Mouse (Mus musculus) embryonic facial prominence, embryonic 11.5 days (tissue): Measurements from ENCODE around the gene Armcx4. TPM values are rescaled to one million over a fixed set of nuclear protein-coding genes. Genes with fewer than 3 reads are reported as not detected.
A peak's percentile ranks its signal among the peaks of the same experiment; 100 is the strongest.
"Not testable (repeated sequence)": the region's sequence is repeated elsewhere in the genome, so short reads cannot be mapped to it uniquely, and the experiment has no call there.

Experiments
- ATAC-seq: fragments of 200-750 bp; cut with Nextera tagmentation; replicated peaks from 2 replicates; pipeline ENCODE4 v1.8.0; 2017; ENCODE audit warnings: low read depth; ENCODE audit not compliant: insufficient number of reproducible peaks, low FRiP score, low TSS enrichment
- DNase-seq: peaks from one replicate; pipeline ENCODE4 v3.0.0-alpha.2; 2015; ENCODE audit warnings: low spot score
- H3K27ac ChIP-seq: fragments of 300-500 bp; sonication (generic); replicated peaks from 2 replicates; pipeline ENCODE4 v1.5.1; 2014; ENCODE audit warnings: mild to moderate bottlenecking, low read depth, low read length, control low read depth
- H3K27me3 ChIP-seq: fragments of 300-500 bp; sonication (generic); 2 replicates; pipeline ENCODE4 v1.6.1; 2014; ENCODE audit warnings: mild to moderate bottlenecking, low read length, moderate library complexity, mixed read lengths; ENCODE audit not compliant: control insufficient read depth, insufficient read depth
- H3K36me3 ChIP-seq: fragments of 300-500 bp; sonication (generic); replicated peaks from 2 replicates; pipeline ENCODE4 v1.6.1; 2014; ENCODE audit warnings: low read depth, mild to moderate bottlenecking, low read length, moderate library complexity, mixed read lengths; ENCODE audit not compliant: control insufficient read depth, insufficient read depth
- H3K4me1 ChIP-seq: fragments of 300-500 bp; sonication (generic); 2 replicates; pipeline ENCODE4 v1.6.1; 2014; ENCODE audit warnings: low read length, mixed read lengths; ENCODE audit not compliant: control insufficient read depth, insufficient read depth
- H3K4me2 ChIP-seq: fragments of 300-500 bp; sonication (generic); 2 replicates; pipeline ENCODE4 v1.6.1; 2014; ENCODE audit warnings: low read depth, mild to moderate bottlenecking, control low read depth, low read length, moderate library complexity
- H3K4me3 ChIP-seq: fragments of 300-500 bp; sonication (generic); 2 replicates; pipeline ENCODE4 v1.5.1; 2014; ENCODE audit warnings: low read depth, low read length, control low read depth
- H3K9ac ChIP-seq: fragments of 300-500 bp; sonication (generic); replicated peaks from 2 replicates; pipeline ENCODE4 v1.6.1; 2014; ENCODE audit warnings: mild to moderate bottlenecking, control low read depth, low read length
- H3K9me3 ChIP-seq: fragments of 300-500 bp; sonication (generic); replicated peaks from 2 replicates; pipeline ENCODE4 v1.6.1; 2016; ENCODE audit warnings: mild to moderate bottlenecking, low read length, inconsistent platforms, mixed read lengths; ENCODE audit not compliant: control insufficient read depth
- WGBS: fragments of 180-500 bp; shearing (Covaris S2); extraction: QIAGEN DNeasy Blood & Tissue Kit; methylation state at CpG from one replicate; pipeline ENCODE4 v1.1.7; 2014; 5-methylcytosine and 5-hydroxymethylcytosine counted together
- polyA plus RNA-seq: library from polyadenylated mRNA; unstranded; fragments of >200 nt; fragmentation: Nextera tagmentation; extraction: Ambion mirVana; gene quantifications from 2 replicates; pipeline ENCODE4 v1.2.1, GENCODE M21; 2014

Armcx4 gene
- polyA plus RNA-seq, 1 experiment from 2014 or later, result 7.5 TPM

DNA sequence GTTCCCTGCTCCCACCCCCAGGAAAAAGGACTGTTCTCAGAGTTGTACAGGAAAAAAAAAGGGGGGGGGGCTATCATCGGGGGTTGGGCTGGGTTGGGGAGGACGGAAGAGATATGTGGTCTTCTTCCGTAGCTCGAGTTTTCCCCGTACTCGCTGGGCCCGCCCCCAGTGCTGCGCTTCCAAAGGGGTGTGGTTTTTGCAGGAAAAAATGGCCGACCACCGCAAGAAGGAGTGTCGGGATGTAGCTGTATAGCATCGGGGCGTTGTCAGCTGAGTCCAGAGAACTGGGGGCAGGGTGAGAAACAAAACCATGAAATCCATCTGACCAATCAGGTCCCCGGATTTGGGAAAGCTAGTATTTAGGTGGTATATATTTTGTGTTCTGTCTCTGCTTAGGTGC is 32.2 kb downstream of the Armcx4 start:
- peak overlapping the region; percentile 73 for H3K9ac ChIP-seq
- H3K4me3 ChIP-seq, result peak overlapping the region; percentile 48
- H3K4me1 ChIP-seq, result no peaks in the 10 kb centered on the region
- 0 out of 2 replicates have a peak, but pooled peaks cover 3% of the 10 kb centered on the region for H3K27me3 ChIP-seq
- peak overlapping the region; percentile 42 for H3K4me2 ChIP-seq
- WGBS, result 33% methylated on average over 14 of the region's 14 CpGs
- DNase-seq, result peak; percentile 65
- peak; percentile 83 for ATAC-seq
- no peaks in the 10 kb centered on the region for H3K9me3 ChIP-seq
- H3K36me3 ChIP-seq, result no peaks in the 10 kb centered on the region
- no peak overlapping the region for H3K27ac ChIP-seq

GRCm38 (mm10) chrX:134723762-134724161 is 37.4 kb downstream of the Armcx4 start:
- H3K4me2 ChIP-seq, DNase-seq, H3K27ac ChIP-seq, ATAC-seq, H3K36me3 ChIP-seq, H3K4me3 ChIP-seq, H3K9ac ChIP-seq, H3K4me1 ChIP-seq, H3K9me3 ChIP-seq, H3K27me3 ChIP-seq: not testable (repeated sequence)
- 20% methylated on average over 1 of the region's 2 CpGs for WGBS

DNA sequence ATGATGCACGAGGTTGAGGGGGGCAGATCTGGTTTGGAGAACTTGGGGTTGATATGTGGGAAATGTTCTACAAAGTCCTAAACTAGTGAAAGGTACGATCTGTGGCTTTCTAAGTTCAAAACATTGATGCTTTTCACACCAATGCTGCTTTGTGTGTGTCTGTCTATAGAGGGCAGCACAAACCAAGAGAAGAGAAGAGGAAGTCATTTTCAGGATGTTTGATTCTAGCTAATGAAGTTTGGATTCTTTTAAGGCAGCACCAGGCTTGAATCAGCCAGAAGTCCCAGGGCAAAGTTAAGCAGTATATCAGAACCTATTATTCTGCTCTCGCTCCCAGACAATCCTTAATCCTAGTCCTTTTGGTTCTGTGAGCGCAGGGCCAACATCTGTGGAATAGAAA is 43.5 kb downstream of the Armcx4 start:
- ATAC-seq (no peak), DNase-seq (peak; percentile 50)
- no peaks in the 10 kb centered on the region for H3K36me3 ChIP-seq
- H3K27me3 ChIP-seq, result no peaks in the 10 kb centered on the region
- no peak overlapping the region for H3K27ac ChIP-seq
- H3K4me3 ChIP-seq, result no peak overlapping the region
- H3K4me2 ChIP-seq, result no peak overlapping the region
- no peaks in the 10 kb centered on the region for H3K4me1 ChIP-seq
- 47% methylated on average over 4 of the region's 4 CpGs for WGBS
- no peaks in the 10 kb centered on the region for H3K9me3 ChIP-seq
- H3K9ac ChIP-seq, result no peak overlapping the region

GRCm38 (mm10) chrX:134737796-134738195 is 51.5 kb downstream of the Armcx4 start:
- DNase-seq (no peak), ATAC-seq (no peak)
- H3K27me3 ChIP-seq, result no peaks in the 10 kb centered on the region
- H3K36me3 ChIP-seq, result no peaks in the 10 kb centered on the region
- no peaks in the 10 kb centered on the region for H3K9me3 ChIP-seq
- H3K4me1 ChIP-seq, result no peaks in the 10 kb centered on the region
- H3K9ac ChIP-seq, result no peak overlapping the region
- H3K4me2 ChIP-seq, result no peak overlapping the region
- no peak overlapping the region for H3K27ac ChIP-seq
- 92% methylated on average over 1 of the region's 1 CpGs for WGBS
- no peak overlapping the region for H3K4me3 ChIP-seq

GRCm38 (mm10) chrX:134739160-134739559 is 52.8 kb downstream of the Armcx4 start:
- 54% methylated on average over 4 of the region's 4 CpGs for whole genome bisulfite sequencing
- H3K36me3 ChIP-seq, result no peaks in the 10 kb centered on the region
- H3K4me1 ChIP-seq, result no peaks in the 10 kb centered on the region
- no peaks in the 10 kb centered on the region for H3K27me3 ChIP-seq
- DNase-seq, result no peak
- H3K9me3 ChIP-seq, result no peaks in the 10 kb centered on the region
- H3K27ac ChIP-seq, result no peak overlapping the region
- no peak overlapping the region for H3K4me3 ChIP-seq
- H3K4me2 ChIP-seq, result no peak overlapping the region
- ATAC-seq, result no peak
- no peak overlapping the region for H3K9ac ChIP-seq

GRCm38 (mm10) chrX:134741862-134742261 is 55.5 kb downstream of the Armcx4 start:
- WGBS, result 68% methylated on average over 5 of the region's 5 CpGs

More at GRCm38 (mm10) chrX:134741862-134742261, 55.5 kb downstream of the Armcx4 start:
- ATAC-seq, result no peak
- Histone ChIP-seq H3K9ac (no peak overlapping the region), H3K9me3 (no peaks in the 10 kb centered on the region), H3K4me1 (no peaks in the 10 kb centered on the region), H3K4me2 (no peak overlapping the region), H3K27ac (no peak overlapping the region), H3K4me3 (no peak overlapping the region), H3K27me3 (no peaks in the 10 kb centered on the region), H3K36me3 (no peaks in the 10 kb centered on the region)
- no peak for DNase-seq

Other genes starting within 250 kb of the Armcx4 start
- gene Taf7l, start 210.0 kb upstream of the Armcx4 start, polyA plus RNA-seq, result not detected in 2 replicates
- 91.8 and 92.4 TPM in 2 replicates for gene Timm8a1, start 144.7 kb upstream of the Armcx4 start, polyA plus RNA-seq
- gene Btk, start 102.9 kb upstream of the Armcx4 start, polyA plus RNA-seq, result 0.81 and 1.4 TPM in 2 replicates
- 355 and 372 TPM in 2 replicates for gene Rpl36a, start 100.9 kb upstream of the Armcx4 start, polyA plus RNA-seq
- 3.5 and 5.1 TPM in 2 replicates for gene Gla, start 85.4 kb upstream of the Armcx4 start, polyA plus RNA-seq
- gene Hnrnph2, start 85.3 kb upstream of the Armcx4 start, polyA plus RNA-seq, result 163 and 167 TPM in 2 replicates
- gene Armcx1, start 31.4 kb downstream of the Armcx4 start, polyA plus RNA-seq, result 47.0 and 55.1 TPM in 2 replicates
- gene Armcx6, start 64.9 kb downstream of the Armcx4 start, polyA plus RNA-seq, result 20.5 and 20.8 TPM in 2 replicates
- 66.4 and 70.5 TPM in 2 replicates for gene Armcx3, start 70.1 kb downstream of the Armcx4 start, polyA plus RNA-seq
- gene Armcx2, start 122.7 kb downstream of the Armcx4 start, polyA plus RNA-seq, result 83.9 and 85.7 TPM in 2 replicates